Mouse (Mus musculus) gastrocnemius, postnatal 36 days (tissue): Measurements from ENCODE around the gene Insc. TPM values are rescaled to one million over a fixed set of nuclear protein-coding genes. Genes with fewer than 3 reads are reported as not detected.

Experiments used
- DNase-seq, 2 experiments: peaks; one replicate each; pipeline ENCODE4 v3.0.0; 2022
- intact Hi-C: fragments of 180-260 bp; cut with DNase I; formaldehyde crosslinking; loops from one replicate; pipeline ENCODE4 v1.15.1; 2025
- total RNA-seq, 2 experiments: library from RNA; stranded (reverse); gene quantifications; 2 replicates each; pipeline ENCODE4 v1.2.3; 2021

Gene Insc
- total RNA-seq, 2 experiments from 2014 or later, result 1.0 to 1.7 TPM

DNA sequence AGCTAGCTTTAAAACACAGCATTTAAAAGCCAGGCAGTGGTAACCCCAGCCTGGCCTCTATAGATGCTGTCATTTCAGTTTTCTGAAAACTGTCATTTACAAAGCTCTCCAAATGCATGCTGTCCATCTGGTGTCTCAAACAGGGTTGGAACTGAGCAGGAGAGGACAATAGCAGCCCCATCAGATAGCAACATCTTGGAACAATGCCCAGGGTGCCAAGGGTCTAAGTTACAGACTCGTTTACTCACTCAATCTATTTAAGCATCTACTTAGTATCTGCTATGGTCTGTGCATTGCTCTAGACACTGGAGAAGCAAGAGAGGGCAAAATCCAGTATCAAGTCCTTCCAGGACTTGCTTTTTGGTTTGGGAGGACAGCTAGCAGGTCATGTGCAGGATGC lies 10.7 kb downstream of the Insc start:
- intact Hi-C loops, result no loop called here
- DNase-seq, result no peak

DNA sequence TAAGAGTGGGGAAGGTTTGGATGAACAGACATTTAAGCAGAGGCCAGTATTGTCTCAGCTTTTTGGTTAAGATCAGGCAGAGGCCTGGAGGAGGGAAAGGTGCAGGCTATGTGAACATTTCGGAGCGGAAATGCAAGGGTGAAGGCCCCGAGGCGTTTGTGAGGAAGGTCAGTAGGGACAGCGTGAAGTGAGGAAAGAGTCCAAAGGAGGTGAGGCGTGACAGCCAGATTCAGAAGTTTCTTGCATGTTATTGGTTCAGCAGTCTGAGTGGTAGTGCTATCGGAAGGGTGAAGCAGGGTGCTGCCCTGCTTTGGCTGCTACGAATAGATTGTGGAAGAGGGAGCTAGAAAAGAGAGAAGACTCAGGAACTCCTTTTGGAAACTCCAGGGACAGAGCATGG lies 11.1 kb downstream of the Insc start:
- no peak for DNase-seq
- intact Hi-C loops, result no loop called here

DNA sequence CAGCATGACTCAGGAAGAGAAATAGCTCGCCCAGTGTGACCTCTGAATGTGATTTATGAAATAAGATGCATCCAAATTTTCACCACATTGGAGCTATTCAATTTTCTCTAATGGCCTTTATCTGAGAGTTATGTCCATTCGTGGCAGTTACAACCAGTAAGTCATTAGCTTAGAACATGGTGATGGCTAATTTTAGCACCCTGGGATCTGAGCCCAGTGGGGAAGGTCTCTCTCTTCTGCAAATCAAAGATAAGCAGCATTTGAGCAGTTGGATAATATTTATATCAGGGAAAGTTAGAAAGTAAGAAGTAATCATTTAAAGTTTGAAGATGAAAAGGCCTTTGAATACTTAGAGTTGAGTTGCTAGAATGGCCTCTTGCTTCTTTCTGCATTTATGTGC lies 19.2 kb downstream of the Insc start:
- no peak for DNase-seq
- intact Hi-C loops, result no loop called here

DNA sequence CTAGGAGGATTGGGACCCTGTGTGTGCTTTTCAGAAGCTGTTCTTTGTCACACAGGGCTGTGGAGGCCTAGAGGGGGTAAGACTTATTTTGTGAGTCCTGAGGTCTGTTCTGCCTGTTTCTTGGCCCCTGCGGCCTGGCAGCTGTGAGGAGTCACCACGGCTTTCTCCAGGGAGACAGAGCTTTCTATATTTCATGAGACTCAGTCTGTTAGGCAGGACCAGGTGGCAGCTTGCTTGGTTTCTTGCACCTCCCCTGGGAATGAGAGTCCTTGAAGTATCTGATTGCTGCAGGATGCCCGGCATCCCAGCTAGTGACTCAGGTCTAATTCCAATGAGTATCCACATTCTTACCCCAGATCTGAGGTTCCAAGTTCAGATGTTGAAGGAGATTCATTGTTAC lies 21.8 kb downstream of the Insc start:
- intact Hi-C loops, result no loop called here
- no peak for DNase-seq

DNA sequence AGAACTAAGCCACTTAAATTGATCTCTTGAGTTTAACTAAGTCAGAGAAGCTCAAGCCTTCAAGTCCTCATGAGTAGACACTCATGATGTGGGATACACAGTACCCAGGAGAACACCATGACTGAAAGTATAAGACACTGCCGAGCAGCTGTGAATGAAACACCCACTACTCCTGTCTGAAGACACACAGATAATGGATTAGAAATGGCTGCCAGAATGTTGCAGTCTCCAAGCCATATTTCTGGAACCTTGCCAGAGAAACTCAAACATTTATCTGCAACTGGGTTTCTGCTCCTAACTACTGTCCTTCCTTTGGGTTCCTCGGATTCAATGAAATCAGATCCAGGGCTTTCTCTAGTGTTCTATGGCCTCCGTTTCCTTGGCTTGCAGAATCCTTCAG lies 23.0 kb downstream of the Insc start:
- DNase-seq, result no peak
- intact Hi-C loops, result no loop called here

DNA sequence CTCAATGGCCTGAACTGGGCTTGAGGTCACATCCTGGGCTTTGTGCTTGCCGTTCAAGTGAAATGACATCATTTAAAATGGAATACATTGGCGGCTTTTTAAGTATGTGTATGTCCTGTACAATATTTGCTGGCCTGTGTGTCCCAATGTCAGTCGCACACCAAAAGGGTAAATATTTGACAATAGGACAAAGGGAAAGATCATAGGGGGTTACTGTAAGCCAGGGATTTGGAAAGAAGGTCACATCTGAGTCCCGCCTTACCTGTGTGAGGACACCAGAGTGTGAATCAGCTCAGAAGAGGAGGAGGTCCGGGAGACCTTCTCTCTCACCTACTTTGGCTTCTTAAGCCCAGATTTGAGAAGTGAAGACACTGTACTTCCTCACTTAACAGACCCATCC lies 25.0 kb downstream of the Insc start:
- no peak for DNase-seq
- intact Hi-C loops, result no loop called here

DNA sequence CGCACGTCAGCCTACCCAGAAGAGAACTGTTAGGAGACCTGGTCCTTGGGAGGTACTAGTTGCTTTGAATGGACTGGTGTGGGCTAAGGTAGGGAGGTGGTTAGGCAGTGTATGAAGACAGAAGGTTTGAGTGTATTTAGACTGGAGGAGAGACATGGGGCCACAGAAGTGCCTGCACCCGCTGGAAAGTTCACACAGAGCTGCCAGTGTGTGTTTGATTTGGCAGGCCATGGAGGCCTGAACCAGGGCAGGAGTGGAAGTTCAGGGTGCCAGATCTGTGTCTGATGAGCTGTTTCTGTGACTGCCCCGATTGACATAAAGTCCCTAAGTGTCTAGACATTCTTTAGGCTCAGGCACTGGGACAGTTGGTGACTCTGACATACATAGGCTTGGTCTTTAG lies 25.5 kb downstream of the Insc start:
- intact Hi-C loops, result no loop called here
- no peak for DNase-seq

DNA sequence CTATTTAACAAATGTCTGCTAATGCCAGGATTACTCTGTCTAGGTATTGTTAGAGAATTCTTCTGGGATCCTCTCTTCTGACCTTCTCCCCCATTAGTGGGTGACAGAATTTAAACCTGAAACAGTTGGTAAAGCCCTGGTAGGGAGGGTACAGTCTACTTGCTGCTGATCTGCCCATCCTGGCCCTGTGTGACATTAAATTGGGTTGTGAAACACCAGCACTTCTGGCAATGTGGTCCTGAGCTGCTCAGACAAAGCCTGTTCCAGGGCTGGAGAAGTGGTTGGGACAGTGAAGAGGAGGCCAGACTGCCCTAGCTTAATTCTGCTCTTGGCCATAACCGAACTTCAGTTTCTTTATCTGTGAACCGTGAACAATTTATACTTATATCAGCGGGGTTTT lies 27.1 kb downstream of the Insc start:
- intact Hi-C loops, result no loop called here
- no peak for DNase-seq

DNA sequence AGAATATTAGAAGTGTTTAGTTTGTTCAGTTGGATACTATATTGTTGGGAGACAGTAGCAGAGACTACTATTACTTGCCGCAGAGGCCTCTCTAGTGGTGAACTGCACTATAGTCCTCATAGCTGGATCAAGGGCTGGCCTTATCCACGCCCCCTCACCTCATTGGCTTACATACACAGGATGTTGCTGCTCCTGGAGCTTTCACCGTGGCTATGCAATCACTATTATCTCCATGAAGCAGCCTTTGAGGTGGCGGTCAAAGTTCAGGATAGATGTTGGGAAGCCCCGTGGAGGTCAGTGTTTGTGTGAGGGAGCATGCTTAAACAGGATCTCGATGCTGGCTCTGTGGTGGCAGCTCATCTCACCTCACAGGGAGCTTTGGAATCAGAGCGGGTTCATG lies 28.3 kb downstream of the Insc start:
- no peak for DNase-seq
- intact Hi-C loops, result no loop called here

DNA sequence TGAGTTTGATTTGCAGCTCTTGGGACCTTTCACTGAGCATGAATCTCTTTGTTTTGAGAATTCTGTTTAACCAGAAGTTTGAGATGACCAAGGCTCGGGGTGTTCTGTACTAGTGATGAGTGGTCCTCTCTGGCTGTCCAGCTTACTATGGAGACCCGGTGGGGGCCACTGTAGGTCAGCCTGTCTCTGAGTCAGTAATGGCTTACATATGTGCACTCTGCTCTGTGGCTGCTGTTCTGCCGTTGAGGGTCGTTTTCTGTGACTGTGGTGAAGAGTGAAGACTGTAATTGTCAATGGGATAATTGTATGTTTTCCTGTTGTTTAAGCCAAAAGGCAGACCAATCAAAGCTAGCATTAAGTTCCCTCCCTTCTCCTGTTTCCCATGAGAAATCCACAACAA lies 30.3 kb downstream of the Insc start:
- no peak for DNase-seq
- intact Hi-C loops, result no loop called here

DNA sequence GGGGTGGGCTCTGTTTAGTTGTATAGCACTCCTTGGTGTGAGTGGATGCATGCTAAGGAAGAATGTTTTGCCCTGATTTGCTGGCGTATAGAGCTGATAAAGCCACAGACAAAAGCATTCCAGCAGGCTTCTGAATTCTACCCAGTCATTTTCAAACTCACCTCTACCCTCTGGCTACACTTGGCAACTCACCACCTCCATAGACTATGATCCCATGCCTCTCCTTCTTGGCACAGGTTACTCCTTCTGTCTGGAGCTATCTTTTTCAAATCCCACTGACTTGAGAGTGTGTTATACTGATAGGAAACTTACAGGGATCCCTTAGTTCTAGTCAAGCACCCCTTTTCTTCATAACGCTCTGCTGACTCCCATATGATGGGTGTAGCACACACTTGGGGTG lies 32.4 kb downstream of the Insc start:
- intact Hi-C loops, result no loop called here

DNA sequence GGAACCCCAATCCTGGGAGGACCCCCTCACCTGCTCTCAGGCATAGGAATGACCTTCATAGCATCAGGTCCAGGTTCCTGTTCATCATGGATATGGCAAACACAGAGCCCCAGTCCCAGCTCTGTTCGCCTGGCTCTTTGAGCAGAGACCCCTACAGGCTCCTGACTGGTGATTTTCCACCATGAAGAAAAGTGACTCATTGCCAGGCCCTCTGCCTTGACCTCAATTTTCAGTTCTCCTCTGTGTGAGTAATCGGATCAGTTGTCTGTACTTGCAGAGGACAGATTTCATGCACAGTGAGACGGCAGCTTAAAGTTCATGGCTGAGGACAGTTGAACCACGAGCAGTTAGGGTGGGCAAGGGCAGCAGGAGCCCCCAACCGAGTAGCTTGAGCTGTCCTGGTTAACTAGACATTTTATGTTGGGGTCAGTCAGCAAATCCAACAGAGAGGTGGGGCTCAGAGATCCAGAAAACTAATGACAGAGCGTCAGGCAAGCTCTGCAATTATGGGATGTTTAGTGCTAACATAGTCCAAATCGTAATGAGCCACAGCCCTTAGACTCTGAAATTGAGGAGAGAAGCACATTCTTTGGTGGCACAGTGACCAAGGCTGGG lies 34.8 kb downstream of the Insc start:
- intact Hi-C loops, result no loop called here
- DNase-seq, result no peak

More for the DNA sequence above, 32.4 kb downstream of the Insc start:
- DNase-seq, result no peak

DNA sequence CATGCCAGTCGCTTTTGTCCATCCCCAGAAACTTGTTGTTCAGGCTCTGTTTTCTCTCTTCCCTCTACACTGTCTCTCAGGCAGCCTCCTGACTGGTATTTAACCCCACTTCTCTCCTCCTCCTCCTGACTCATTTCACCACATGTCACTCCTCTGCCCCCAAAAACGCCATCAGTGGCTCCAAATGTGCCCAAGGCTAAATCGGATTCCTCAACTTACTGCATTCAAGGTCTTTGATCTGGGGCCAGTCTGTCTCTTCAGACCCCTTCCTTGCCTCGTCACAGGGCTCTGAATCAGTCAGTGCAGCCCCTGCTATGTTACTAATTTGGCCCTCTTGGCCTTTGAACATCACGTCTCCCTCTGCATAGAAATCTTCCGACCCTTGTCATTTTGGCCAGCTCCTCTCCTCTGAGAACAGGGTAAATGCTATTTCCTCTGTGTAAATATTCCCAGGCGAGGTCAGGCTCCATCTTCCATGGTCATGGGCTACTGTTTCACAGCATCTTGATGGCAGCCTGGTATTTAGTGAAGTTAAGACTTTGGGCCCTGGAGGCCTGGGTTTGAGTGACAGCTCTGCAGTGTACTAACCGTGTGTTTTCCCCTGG lies 35.7 kb downstream of the Insc start:
- no peak for DNase-seq
- intact Hi-C loops, result no loop called here

DNA sequence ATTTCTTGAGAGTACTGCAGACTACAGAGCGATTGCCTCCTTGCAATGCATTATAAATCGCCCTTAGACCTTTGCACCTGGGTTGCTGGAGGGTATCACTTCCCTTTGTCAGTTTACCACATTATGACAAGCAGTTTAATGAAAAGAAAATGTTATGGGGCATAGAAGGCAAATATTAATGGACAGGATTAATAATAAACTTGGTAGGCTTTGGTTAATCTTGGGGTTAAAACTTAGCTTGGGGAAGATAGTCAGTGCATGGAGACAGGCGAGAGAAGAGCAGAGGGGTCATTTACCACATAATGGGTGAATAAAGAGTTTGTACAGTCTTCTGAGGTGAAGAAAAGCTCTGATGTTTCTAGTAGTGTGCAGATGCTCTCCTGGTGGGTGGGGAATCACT lies 39.8 kb downstream of the Insc start:
- no peak for DNase-seq
- intact Hi-C loops, result no loop called here

DNA sequence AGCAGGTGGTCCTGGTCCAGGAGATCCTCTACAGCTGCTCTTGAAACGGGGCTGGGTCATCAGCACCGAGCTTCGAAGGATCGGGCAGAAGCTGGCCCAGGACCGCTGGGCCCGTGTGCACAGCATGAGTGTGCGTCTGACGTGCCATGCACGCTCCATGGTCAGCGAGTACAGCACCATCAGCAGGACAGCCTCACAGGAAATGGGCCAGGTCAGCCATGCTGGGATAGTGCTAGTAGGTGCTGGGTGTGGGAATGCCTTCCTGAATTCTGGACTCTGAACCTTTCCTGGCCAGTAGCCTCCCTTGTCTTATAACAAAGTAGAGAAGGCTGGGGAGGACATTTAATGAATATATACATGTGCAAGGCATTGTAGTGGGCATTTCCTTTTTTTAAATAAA lies 47.6 kb downstream of the Insc start:
- no peak for DNase-seq
- intact Hi-C loops, result no loop called here

DNA sequence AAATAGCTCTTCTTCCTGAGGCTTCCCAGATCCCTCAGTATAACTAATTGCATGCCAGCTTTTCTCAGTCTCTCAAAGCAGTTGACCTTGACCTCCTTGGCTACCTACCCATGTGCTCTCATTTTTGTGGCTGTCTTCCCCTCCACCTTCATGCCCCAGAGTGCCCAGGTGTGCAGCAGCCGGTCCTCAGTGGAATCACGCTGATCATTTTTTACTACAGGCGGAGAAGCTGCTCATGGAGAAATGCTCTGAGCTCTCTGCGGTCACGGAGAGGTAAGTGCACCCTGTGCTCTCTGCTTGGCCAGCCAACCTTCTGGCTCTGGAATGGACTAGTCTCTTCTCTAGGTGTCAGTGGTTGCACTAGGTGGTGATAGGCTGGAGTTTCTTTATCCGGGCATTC lies 48.5 kb downstream of the Insc start:
- no peak for DNase-seq
- intact Hi-C loops, result no loop called here

DNA sequence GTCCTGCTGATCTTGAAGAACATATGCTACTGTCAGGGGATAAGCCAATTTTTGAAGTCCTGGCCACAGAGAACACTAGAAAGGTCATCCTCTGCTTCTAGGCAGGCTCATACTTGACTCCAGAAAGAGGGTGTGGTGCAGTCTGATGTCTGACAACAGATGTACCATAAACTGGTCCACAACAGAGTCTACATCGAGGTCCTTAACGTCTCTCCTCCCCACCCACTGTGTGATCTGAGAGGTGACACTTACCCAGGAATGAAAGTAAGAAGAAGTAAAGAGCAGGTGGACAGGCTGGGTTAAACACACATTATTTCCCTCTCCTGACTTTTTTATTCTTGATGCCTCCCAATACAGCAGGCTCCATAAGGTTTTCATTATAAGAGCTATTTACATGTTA lies 50.9 kb downstream of the Insc start:
- DNase-seq, result no peak
- intact Hi-C loops, result no loop called here

DNA sequence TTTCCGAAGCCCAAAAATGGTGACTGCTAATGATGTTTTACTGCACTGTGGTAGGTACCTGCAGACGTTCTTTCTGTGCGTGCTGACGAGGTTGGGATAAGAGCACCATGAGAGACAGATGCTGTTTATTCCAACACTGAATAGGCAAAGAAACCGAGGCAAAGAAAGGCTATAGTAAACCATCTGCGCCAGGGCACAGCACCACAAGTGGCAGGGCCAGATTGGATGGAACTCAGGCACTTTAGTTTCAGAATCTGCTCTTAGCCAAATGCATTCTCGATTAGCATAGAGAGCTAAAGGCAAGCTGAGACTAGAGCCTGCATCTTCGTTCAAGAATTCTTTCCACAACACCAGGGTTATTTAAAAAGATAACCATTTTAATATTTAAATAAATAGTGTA lies 59.1 kb downstream of the Insc start:
- intact Hi-C loops, result no loop called here
- DNase-seq, result no peak

DNA sequence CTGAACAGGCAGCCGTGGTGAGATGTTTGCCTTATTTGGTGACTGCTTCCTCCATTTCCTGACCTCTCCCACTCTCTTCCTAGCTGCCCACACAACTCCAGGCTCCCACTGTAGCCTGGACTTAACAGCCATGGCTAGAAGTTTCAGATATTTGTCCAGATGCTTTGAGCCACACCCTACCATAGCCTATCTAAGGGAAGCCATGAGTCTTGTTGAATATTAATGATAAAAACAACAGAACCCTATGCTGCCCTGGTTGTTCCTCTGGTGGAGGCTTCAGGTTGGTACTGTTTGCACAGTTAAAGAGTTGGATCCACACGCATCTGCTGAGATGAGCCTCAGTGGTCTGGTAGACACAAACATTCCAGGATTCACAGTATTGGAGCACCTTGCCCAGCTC lies 61.8 kb downstream of the Insc start:
- no peak for DNase-seq
- intact Hi-C loops, result no loop called here

DNA sequence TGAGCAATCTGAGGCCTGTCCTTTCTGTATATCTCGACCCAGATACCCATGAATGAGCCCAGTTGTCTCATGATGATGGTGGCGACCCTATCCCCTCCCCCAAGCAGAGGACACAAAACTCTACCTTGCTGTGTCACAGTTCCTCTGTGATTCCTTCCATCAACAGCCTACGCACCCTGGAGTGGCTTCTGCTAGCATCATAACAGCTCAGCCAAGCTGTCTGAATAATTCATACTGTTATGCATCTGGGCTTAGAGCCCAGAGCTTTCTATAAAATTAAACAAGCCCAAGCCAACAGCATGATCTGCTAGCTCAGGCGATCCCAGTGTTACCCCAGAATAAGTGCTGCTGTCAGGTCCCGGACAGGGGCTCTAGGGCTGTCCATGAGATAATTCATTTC lies 63.8 kb downstream of the Insc start:
- intact Hi-C loops, result no loop called here
- DNase-seq, result no peak

DNA sequence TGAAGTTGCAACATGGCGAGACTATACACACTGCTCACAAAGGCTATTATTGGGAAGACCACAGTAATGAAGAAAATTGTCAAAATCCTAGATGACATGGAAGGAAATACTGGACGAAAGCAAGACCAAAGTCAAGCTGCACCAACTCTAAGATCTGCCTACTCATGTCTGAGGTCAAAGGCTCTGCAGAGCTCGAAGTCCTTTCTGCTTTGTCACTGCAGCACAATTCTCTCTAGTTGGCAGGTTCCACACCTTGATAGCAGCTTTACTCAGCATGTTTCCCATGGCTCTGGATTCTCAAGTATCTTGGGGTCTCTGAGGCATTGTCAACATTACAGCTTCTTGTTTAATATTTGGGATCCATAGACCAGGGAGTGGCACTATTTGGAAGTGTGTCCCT lies 64.8 kb downstream of the Insc start:
- intact Hi-C loops, result no loop called here
- no peak for DNase-seq

DNA sequence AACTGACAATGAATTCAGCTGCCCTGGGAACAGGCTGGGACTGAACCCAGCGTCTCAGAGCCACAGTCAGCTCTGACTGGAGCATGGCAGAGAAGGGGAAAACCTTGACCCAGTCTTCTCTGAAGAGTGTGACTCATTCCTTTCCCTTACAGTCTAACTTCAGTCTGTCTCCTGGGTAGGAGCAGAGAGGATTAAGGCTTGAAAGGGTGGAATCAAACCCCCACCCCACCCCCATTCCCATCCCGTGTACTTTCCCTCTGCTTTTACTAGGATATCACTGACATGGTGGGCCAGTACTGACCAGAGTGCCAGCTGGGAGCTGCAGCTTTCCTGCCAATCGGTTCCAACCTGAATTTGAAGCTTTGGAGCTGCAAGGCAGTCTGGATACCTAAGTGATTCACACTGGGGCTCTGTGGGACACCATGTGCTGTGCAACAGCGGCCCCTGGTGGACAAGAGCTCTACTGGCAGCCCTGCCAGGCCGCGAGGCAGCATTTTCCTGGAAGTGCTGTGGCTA lies 73.9 kb downstream of the Insc start:
- intact Hi-C loops, result loop anchor here (2.0 to 10.0 kb wide), 3 partner anchors 79 to 523 kb away; no protein-coding TSS in a partner anchor

DNA sequence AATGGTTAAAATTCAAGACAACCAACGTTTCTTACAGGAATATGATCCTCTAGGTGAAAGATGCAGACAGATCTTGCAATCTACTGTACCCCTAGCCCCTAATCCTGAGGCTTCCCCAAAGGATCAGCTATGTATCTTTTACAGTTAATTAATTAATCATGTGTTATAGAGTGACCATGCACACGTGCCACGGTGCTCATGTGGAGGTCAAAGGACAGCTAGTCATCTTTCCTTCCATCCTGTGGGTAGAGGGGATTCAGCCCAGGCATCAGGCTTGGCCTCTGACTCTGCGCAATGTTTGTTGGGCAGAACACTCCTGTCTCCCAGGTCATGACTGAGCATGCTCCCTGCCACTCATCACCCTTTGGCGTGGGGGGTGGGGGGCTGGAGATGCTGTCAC lies 74.4 kb downstream of the Insc start:
- no peak for DNase-seq
- intact Hi-C loops, result loop anchor here (2.0 to 10.0 kb wide), 4 partner anchors 79 to 523 kb away; no protein-coding TSS in a partner anchor

More for the DNA sequence above, 73.9 kb downstream of the Insc start:
- DNase-seq, result peak; percentile 67 to 72
